In the genomic region with DNA sequence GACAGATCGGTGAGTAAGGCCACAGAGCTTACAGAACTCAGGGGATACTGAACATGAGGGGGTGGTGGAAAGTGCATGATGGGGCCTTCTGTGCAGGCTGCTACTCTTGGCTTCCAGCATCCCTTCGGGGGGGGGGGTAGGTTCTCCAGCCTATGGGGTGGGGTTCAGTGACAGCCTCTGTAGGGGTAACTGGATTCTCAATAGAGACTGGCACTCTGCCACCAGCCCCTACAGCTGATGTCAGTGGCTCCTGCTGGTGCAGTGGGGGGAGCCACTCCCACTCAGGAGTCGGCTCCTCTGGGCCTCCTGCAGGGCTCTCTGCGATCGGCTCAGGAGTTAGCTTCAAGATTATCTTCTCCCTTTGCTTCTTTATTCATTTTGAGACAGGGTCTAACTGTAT, we compare ENCODE assay signal across 18 mouse cellular contexts. TPM values are rescaled to one million over a fixed set of nuclear protein-coding genes. Genes with fewer than 3 reads are reported as not detected.
A peak's percentile ranks its signal among the peaks of the same experiment; 100 is the strongest.
DNase-seq lines count a peak whose midpoint lies in the region; ATAC-seq and TF ChIP-seq lines count a peak whose summit lies in the region.
"Had no signal": no experiment of that assay in that cellular context is flagged by ENCODE, and none has a peak within 500 bp of the region (broad histone marks: within the 10 kb centered on the region; RNA-seq: fewer than 3 reads in every experiment).

No protein-coding gene starts in this region.

- no peak overlapping the region for H3K9ac ChIP-seq in forebrain, embryonic 15.5 days (replicated peaks)
- no peak overlapping the region for H3K9ac ChIP-seq in forebrain, embryonic 11.5 days (ENCODE audit: low read length)
- H3K9ac ChIP-seq: liver, embryonic 14.5 days; stomach, embryonic 15.5 days had no signal

- H3K4me3 ChIP-seq in forebrain, embryonic 15.5 days: no peak overlapping the region
- no peak overlapping the region for H3K4me3 ChIP-seq in forebrain, embryonic 11.5 days (ENCODE audit: low read depth, low read length)
- no peak overlapping the region for H3K4me3 ChIP-seq in layer of hippocampus, adult 2 months
- H3K4me3 ChIP-seq: erythroblast, embryonic 14.5 days; midbrain, embryonic 10.5 days; stomach, embryonic 15.5 days had no signal

- no peaks in the 10 kb centered on the region for H3K9me3 ChIP-seq in forebrain, embryonic 15.5 days
- no peaks in the 10 kb centered on the region for H3K9me3 ChIP-seq in forebrain, embryonic 11.5 days (ENCODE audit: control insufficient read depth, low read length)
- H3K9me3 ChIP-seq: midbrain, embryonic 10.5 days; stomach, embryonic 15.5 days had no signal

- peaks cover 25% of the 10 kb centered on the region for H3K4me1 ChIP-seq in forebrain, embryonic 15.5 days
- H3K4me1 ChIP-seq in forebrain, embryonic 11.5 days (replicated peaks; ENCODE audit: control insufficient read depth, insufficient read depth, low read length): no peaks in the 10 kb centered on the region
- H3K4me1 ChIP-seq: stomach, embryonic 15.5 days had no signal

- peaks cover 28% of the 10 kb centered on the region; the same call in 1 of the 2 replicates for H3K36me3 ChIP-seq in forebrain, embryonic 15.5 days
- peaks cover 4% of the 10 kb centered on the region; the same call in 1 of the 2 replicates for H3K36me3 ChIP-seq in forebrain, embryonic 11.5 days (ENCODE audit: control insufficient read depth, insufficient read depth, low read length)

- TF ChIP-seq CTCF in layer of hippocampus, adult 2 months (conservative IDR thresholded peaks at IDR 0.05): no peak

- 0 out of 2 replicates have a peak overlapping the region, but pooled peaks have one; percentile 34 for H3K27ac ChIP-seq in forebrain, embryonic 15.5 days (replicated peaks)
- no peak overlapping the region for H3K27ac ChIP-seq in forebrain, embryonic 11.5 days (ENCODE audit: low read depth, low read length)
- H3K27ac ChIP-seq in layer of hippocampus, adult 2 months: peak overlapping the region; percentile 89
- H3K27ac ChIP-seq: kidney, postnatal 0 days; liver, embryonic 14.5 days; macrophage; midbrain, embryonic 10.5 days; stomach, embryonic 15.5 days had no signal

- ATAC-seq in forebrain, embryonic 15.5 days (replicated peaks): peak; percentile 42; the same call in 1 of the 2 replicates
- no peak for ATAC-seq in forebrain, embryonic 11.5 days (replicated peaks; ENCODE audit: low FRiP score)

- DNase-seq in forebrain, embryonic 11.5 days (ENCODE audit: low spot score): no peak
- peak in 1 of 2 experiments; percentile 56 for DNase-seq in layer of hippocampus, adult 2 months (ENCODE audit: low spot score in 2 of 2)
- DNase-seq in layer of hippocampus, postnatal 10 days (ENCODE audit: low spot score in 2 of 2): no peak
- DNase-seq in right cerebral cortex, postnatal 14 days: peak; percentile 40
- no peak for DNase-seq in right cerebral cortex, adult 2 months (ENCODE audit: low spot score in 2 of 2)
- no peak for DNase-seq in lung, adult 18-20 months
- DNase-seq: gastrocnemius, postnatal 25 days; kidney, adult 18-20 months; thymus, adult 18-20 months; thymus, postnatal 4 days had no signal

- 51% methylated on average over 5 of the region's 5 CpGs for WGBS in forebrain, embryonic 15.5 days
- 87% methylated on average over 5 of the region's 5 CpGs for WGBS in forebrain, embryonic 11.5 days

- H3K27me3 ChIP-seq in forebrain, embryonic 15.5 days: no peaks in the 10 kb centered on the region
- H3K27me3 ChIP-seq in forebrain, embryonic 11.5 days (ENCODE audit: control insufficient read depth, insufficient read depth, low read length): no peaks in the 10 kb centered on the region
- H3K27me3 ChIP-seq: stomach, embryonic 15.5 days had no signal

- H3K4me2 ChIP-seq in forebrain, embryonic 15.5 days (replicated peaks): no peak overlapping the region
- H3K4me2 ChIP-seq in forebrain, embryonic 11.5 days (ENCODE audit: low read depth, low read length, severe bottlenecking): no peak overlapping the region
- H3K4me2 ChIP-seq: stomach, embryonic 15.5 days had no signal

RNA-seq across cellular contexts. Expression of gene Ncs1, which starts 32.9 kb away (rescaled TPM):
- 115 and 116 TPM in 2 replicates for polyA plus RNA-seq in forebrain, embryonic 15.5 days (2015; fragmentation: Nextera tagmentation; extraction: Ambion mirVana)
- 65.6 and 69.2 TPM in 2 replicates for polyA plus RNA-seq in forebrain, embryonic 11.5 days (2014; fragmentation: Nextera tagmentation; extraction: Ambion mirVana)
- 100 to 1,000 TPM; 285 to 294 TPM for total RNA-seq in layer of hippocampus, adult 2 months (2021)
- total RNA-seq in layer of hippocampus, postnatal 10 days (2021): 100 to 1,000 TPM; 149 to 150 TPM
- total RNA-seq: monocyte, adult 5-6 weeks had no signal
- polyA plus RNA-seq: erythroblast, embryonic 14.5 days had no signal

RNA-seq across cellular contexts. Expression of gene Hmcn2, which starts 35.7 kb away (rescaled TPM):
- 0.19 and 0.22 TPM in 2 replicates for polyA plus RNA-seq in forebrain, embryonic 15.5 days (2015; fragmentation: Nextera tagmentation; extraction: Ambion mirVana)
- polyA plus RNA-seq in forebrain, embryonic 11.5 days (2014; fragmentation: Nextera tagmentation; extraction: Ambion mirVana): 0.09 TPM in 1 of 2 replicates, not detected in the other
- total RNA-seq in layer of hippocampus, adult 2 months (2021): under 1 TPM; 0.32 to 0.51 TPM
- under 1 TPM; 0.27 to 0.56 TPM for total RNA-seq in layer of hippocampus, postnatal 10 days (2021)
- total RNA-seq: monocyte, adult 5-6 weeks had no signal
- polyA plus RNA-seq: erythroblast, embryonic 14.5 days; macrophage had no signal
